Mouse (Mus musculus) thymus, adult 2 months (tissue): ENCODE results near the gene Pdzd7.

Source experiments
- CTCF ChIP-seq: fragments of 200-500 bp; IDR thresholded peaks from 2 replicates; pipeline ENCODE4 v1.5.1; 2012; ENCODE audit warnings: mild to moderate bottlenecking, control low read depth, low read length, moderate library complexity, borderline replicate concordance; ENCODE audit not compliant: control insufficient read depth, poor library complexity, insufficient read depth; ENCODE audit errors: extremely low read depth
- POLR2A ChIP-seq: fragments of 200-500 bp; IDR thresholded peaks from 2 replicates; pipeline ENCODE4 v1.6.1; 2012; ENCODE audit warnings: mild to moderate bottlenecking, low read length, control low read depth, moderate library complexity; ENCODE audit not compliant: control insufficient read depth, poor library complexity, insufficient read depth; ENCODE audit errors: extremely low read depth

- no peak for TF ChIP-seq CTCF
- TF ChIP-seq POLR2A: no peak
Observed at GRCm38 (mm10) chr19:45014981-45015402, 30.5 kb downstream of the Pdzd7 start.
